Mouse (Mus musculus) heart, adult 2 months (tissue): ENCODE results near the gene Rab6b.

Experiments
- EP300 ChIP-seq: fragments of 200-500 bp; IDR thresholded peaks from 2 replicates; pipeline ENCODE4 v1.6.1; 2011; ENCODE audit warnings: low read depth, low read length, control low read depth; ENCODE audit not compliant: insufficient read depth
- POLR2A ChIP-seq: fragments of 200-500 bp; IDR thresholded peaks from 2 replicates; pipeline ENCODE4 v1.6.1; 2011; ENCODE audit warnings: mild to moderate bottlenecking, low read depth, low read length, control low read depth; ENCODE audit not compliant: insufficient read depth

DNA sequence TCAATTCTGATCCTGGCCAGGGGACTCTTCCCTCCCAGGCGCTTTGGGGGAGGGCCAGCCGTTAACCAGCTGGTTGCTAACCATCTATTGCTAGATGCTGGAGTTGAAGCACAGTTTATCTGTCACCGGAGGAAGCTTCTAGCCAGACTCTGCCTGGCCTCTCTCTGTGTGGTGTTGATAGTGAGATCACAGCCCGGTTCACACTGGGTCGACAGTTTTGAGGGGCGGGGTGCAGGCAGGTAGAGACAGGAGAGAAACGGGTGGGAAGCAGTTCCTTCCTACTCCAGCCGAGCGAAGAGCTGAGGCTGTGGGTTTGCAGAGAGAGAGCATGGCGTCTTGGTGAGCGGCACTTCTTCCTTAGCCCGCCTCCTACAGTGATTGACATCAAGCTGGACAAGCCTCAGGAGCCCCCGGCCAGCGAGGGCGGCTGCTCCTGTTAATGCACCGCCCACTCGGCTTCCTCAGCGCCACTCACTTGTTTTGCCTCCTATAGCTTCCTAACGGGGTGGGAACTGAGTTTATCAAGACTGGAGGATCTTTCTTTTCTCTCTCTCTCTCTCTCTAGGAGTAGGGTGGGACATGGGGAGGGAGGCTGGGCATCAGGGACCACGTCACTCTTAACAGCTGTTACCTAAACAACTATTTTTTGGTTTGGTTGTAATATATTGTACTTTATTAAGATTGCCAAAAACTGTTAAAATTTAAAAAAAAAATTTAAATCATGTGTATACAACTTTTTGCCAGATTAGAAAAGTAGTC, 69.4 kb downstream of the Rab6b start:
- TF ChIP-seq EP300 (no peak), POLR2A (peak; percentile 53)
